Comparison of ENCODE assay signal across 25 mouse cellular contexts in the genomic region with DNA sequence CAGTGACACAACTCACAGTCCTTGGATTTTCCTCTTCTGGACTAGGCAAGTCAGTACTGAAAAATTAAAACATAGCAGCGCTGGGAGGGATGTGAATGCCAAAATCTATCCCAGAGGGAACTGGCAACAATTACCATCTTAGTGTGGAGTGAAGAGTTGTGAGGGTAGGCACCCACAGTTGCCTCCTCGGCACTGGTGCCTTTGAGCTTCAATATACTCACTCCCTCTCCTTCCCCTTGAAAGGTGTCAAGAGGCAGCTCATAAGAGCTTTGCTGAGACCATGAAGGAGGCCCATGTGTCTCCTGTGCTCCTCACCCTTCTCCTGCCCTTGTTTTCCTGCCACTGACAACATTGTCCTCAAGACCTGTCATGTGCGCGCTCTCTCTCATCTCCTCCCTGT. TPM values are rescaled to one million over a fixed set of nuclear protein-coding genes. Genes with fewer than 3 reads are reported as not detected.
DNase-seq lines count a peak whose midpoint lies in the region; ATAC-seq and TF ChIP-seq lines count a peak whose summit lies in the region.
"Had no signal": no experiment of that assay in that cellular context is flagged by ENCODE, and none has a peak within 500 bp of the region (broad histone marks: within the 10 kb centered on the region; RNA-seq: fewer than 3 reads in every experiment).

No protein-coding gene starts in this region.

- peak; percentile 41 to 54 for DNase-seq in cerebellum, adult 2 months
- peak; percentile 21 to 48 for DNase-seq in cerebellum, postnatal 25 days
- DNase-seq in cerebellum, postnatal 4 days (ENCODE audit: low spot score in 2 of 2): no peak
- peak; percentile 16 for DNase-seq in A20 (ENCODE audit: low read depth, low spot score)
- no peak for DNase-seq in kidney, postnatal 14 days
- DNase-seq: adrenal gland, postnatal 10 days; adrenal gland, postnatal 36 days; B cell, adult 2 months; gastrocnemius, postnatal 10 days; heart, adult 11 months; kidney, adult 2 months had no signal

- ATAC-seq in cerebellum, adult (ENCODE audit: insufficient number of reproducible peaks, low FRiP score, low TSS enrichment): no peak
- ATAC-seq: forebrain, embryonic 13.5 days; forebrain, embryonic 16.5 days; intestine, postnatal 0 days; Patski had no signal

- TF ChIP-seq POLR2A in cerebellum, adult 2 months (IDR thresholded peaks at IDR 0.05; ENCODE audit: borderline replicate concordance, insufficient read depth, low read length): no peak

- WGBS in cerebellum, adult 2 months: 53% methylated on average over 4 of the region's 4 CpGs

- no peak for TF ChIP-seq CTCF in cerebellum, adult 2 months (IDR thresholded peaks at IDR 0.05; ENCODE audit: borderline replicate concordance, insufficient read depth, low read depth, low read length)

- H3K4me3 ChIP-seq in cerebellum, adult 2 months (replicated peaks; ENCODE audit: insufficient read depth, low read depth, low read length): no peak overlapping the region
- H3K4me3 ChIP-seq: embryonic facial prominence, embryonic 12.5 days; embryonic facial prominence, embryonic 15.5 days; forebrain, embryonic 13.5 days; hindbrain, embryonic 12.5 days; hindbrain, embryonic 15.5 days had no signal

- H3K27ac ChIP-seq in cerebellum, adult 2 months (ENCODE audit: insufficient read depth, low read length): peak overlapping the region; percentile 95
- H3K27ac ChIP-seq: embryonic facial prominence, embryonic 12.5 days; embryonic facial prominence, embryonic 15.5 days; forebrain, embryonic 13.5 days; hindbrain, embryonic 12.5 days; hindbrain, embryonic 15.5 days had no signal

- H3K4me1 ChIP-seq in cerebellum, adult 2 months (ENCODE audit: control insufficient read depth, insufficient read depth, low read length): peaks cover 12% of the 10 kb centered on the region

- H3K27me3 ChIP-seq in cerebellum, adult 2 months (ENCODE audit: control insufficient read depth, insufficient read depth, low read length): no peaks in the 10 kb centered on the region
- H3K27me3 ChIP-seq: CH12.LX had no signal

RNA-seq across cellular contexts. Expression of gene Cerkl, which starts 5.8 kb away (rescaled TPM):
- 13.1 and 17.8 TPM in 2 replicates for polyA plus RNA-seq in cerebellum, adult 2 months (2012; rRNA removed)
- polyA plus RNA-seq: Patski had no signal

RNA-seq across cellular contexts. Expression of gene Neurod1, which starts 5.9 kb away (rescaled TPM):
- polyA plus RNA-seq in cerebellum, adult 2 months (2012; rRNA removed): 240 and 303 TPM in 2 replicates
- polyA plus RNA-seq: G1E; heart, embryonic 11.5 days; heart, embryonic 14.5 days; heart, postnatal 0 days; kidney, adult 2 months; Patski had no signal

Comparison
In these comparisons a context has a peak if more than half of its experiments do, and no peak if none do; other contexts are left out.
1. DNase-seq: peak in cerebellum, adult 2 months (2 of 2), cerebellum, postnatal 25 days (2 of 2) and A20 (single experiment); none in cerebellum, postnatal 4 days (0 of 2) and kidney, postnatal 14 days (single experiment).